Mouse (Mus musculus) gastrocnemius, adult 8-10 months (tissue): ENCODE measurements around the gene Coa7. TPM values are rescaled to one million over a fixed set of nuclear protein-coding genes. Genes with fewer than 3 reads are reported as not detected.

ENCODE experiments used
- DNase-seq, 2 experiments: peaks; one replicate each; pipeline ENCODE4 v3.0.0; 2022; ENCODE audit warnings: low spot score in 2 of 2
- total RNA-seq, 4 experiments: library from RNA; stranded (reverse); gene quantifications; 2 replicates each; pipeline ENCODE4 v1.2.4; 2022

Coa7 gene
- total RNA-seq, 4 experiments from 2014 or later, result 26.4 to 40.8 (median 33.7) TPM

GRCm38 (mm10) chr4:108383183-108383714, 55.3 kb downstream of the Coa7 start, which contains the start of gene Shisal2a:
Shisal2a (minus strand) TSS chr4:108383349.
- DNase-seq, result no peak

GRCm38 (mm10) chr4:108386087-108386486, 58.1 kb downstream of the Coa7 start:
- DNase-seq, result peak in 1 of 2 experiments; percentile 8

GRCm38 (mm10) chr4:108387106-108387505, 59.2 kb downstream of the Coa7 start:
- no peak for DNase-seq

GRCm38 (mm10) chr4:108387681-108388253, 59.8 kb downstream of the Coa7 start:
- DNase-seq, result peak; percentile 28 to 48

- DNase-seq, result no peak
Measured at GRCm38 (mm10) chr4:108388741-108389140, 60.8 kb downstream of the Coa7 start.

- DNase-seq, result no peak
Measured at GRCm38 (mm10) chr4:108391124-108391523, 63.2 kb downstream of the Coa7 start.

Other genes with a start within 250 kb of the Coa7 start
- gene Podn, start 231.7 kb upstream of the Coa7 start, total RNA-seq, result 1 to 10 TPM; 5.1 to 7.9 (median 5.5) TPM
- gene Scp2, start 183.1 kb upstream of the Coa7 start, total RNA-seq, result 100 to 1,000 TPM; 159 to 176 (median 161) TPM
- gene Echdc2, start 162.7 kb upstream of the Coa7 start, total RNA-seq, result 1 to 10 TPM; 6.3 to 9.1 (median 7.4) TPM
- 1 to 10 TPM in 3 of 4 experiments, under 1 TPM in 1; 0.56 to 1.6 (median 1.2) TPM for gene Zyg11a, start 110.1 kb upstream of the Coa7 start, total RNA-seq
- gene Zyg11b, start 27.0 kb upstream of the Coa7 start, total RNA-seq, result 10 to 100 TPM; 58.6 to 67.0 (median 65.0) TPM
- gene Shisal2a, start 55.2 kb downstream of the Coa7 start, total RNA-seq, result not detected
- gene Gpx7, start 78.8 kb downstream of the Coa7 start, total RNA-seq, result 10 to 100 TPM in 1 of 4 experiments, 1 to 10 TPM in 3; 5.0 to 11.8 (median 5.7) TPM
- gene Tut4, start 131.3 kb downstream of the Coa7 start, total RNA-seq, result 10 to 100 TPM; 16.8 to 33.6 (median 19.6) TPM